Mouse (Mus musculus) midbrain, embryonic 14.5 days (tissue): ENCODE measurements around the gene Tars2. TPM values are rescaled to one million over a fixed set of nuclear protein-coding genes. Genes with fewer than 3 reads are reported as not detected.
"Not testable (repeated sequence)": the region's sequence is repeated elsewhere in the genome, so short reads cannot be mapped to it uniquely, and the experiment has no call there.

Experiments
- ATAC-seq: fragments of 200-750 bp; cut with Nextera tagmentation; 2 replicates; pipeline ENCODE4 v1.8.0; 2017; ENCODE audit warnings: moderate number of reproducible peaks, moderate library complexity; ENCODE audit not compliant: low FRiP score, low TSS enrichment
- DNase-seq: peaks from one replicate; pipeline ENCODE4 v3.0.0-alpha.2; 2015
- H3K27ac ChIP-seq: fragments of 300-500 bp; sonication (generic); replicated peaks from 2 replicates; pipeline ENCODE4 v1.5.1; 2014; ENCODE audit warnings: mild to moderate bottlenecking, low read depth, low read length, moderate library complexity
- H3K27me3 ChIP-seq: fragments of 300-500 bp; sonication (generic); 2 replicates; pipeline ENCODE4 v1.6.1; 2014; ENCODE audit warnings: low read length, control low read depth, mixed read lengths; ENCODE audit not compliant: control insufficient read depth, insufficient read depth
- H3K36me3 ChIP-seq: fragments of 300-500 bp; sonication (generic); 2 replicates; pipeline ENCODE4 v1.6.1; 2014; ENCODE audit warnings: low read length, control low read depth; ENCODE audit not compliant: control insufficient read depth, insufficient read depth
- H3K4me1 ChIP-seq: fragments of 300-500 bp; sonication (generic); 2 replicates; pipeline ENCODE4 v1.6.1; 2014; ENCODE audit warnings: mild to moderate bottlenecking, antibody characterized with exemption, low read length, control low read depth; ENCODE audit not compliant: control insufficient read depth, insufficient read depth
- H3K4me2 ChIP-seq: fragments of 300-500 bp; sonication (generic); 2 replicates; pipeline ENCODE4 v1.6.1; 2014; ENCODE audit warnings: mild to moderate bottlenecking, low read length, moderate library complexity
- H3K4me3 ChIP-seq: fragments of 300-500 bp; sonication (generic); replicated peaks from 2 replicates; pipeline ENCODE4 v1.5.1; 2014; ENCODE audit warnings: low read depth, low read length
- H3K9ac ChIP-seq: fragments of 300-500 bp; sonication (generic); replicated peaks from 2 replicates; pipeline ENCODE4 v1.6.1; 2014; ENCODE audit warnings: mild to moderate bottlenecking, low read length, moderate library complexity
- H3K9me3 ChIP-seq: fragments of 300-500 bp; sonication (generic); 2 replicates; pipeline ENCODE4 v1.6.1; 2016; ENCODE audit warnings: low read length, control low read depth, mixed read lengths; ENCODE audit not compliant: control insufficient read depth
- WGBS: fragments of 180-500 bp; shearing (Covaris S2); extraction: QIAGEN DNeasy Blood & Tissue Kit; methylation state at CpG from one replicate; pipeline ENCODE4 v1.1.7; 2014; 5-methylcytosine and 5-hydroxymethylcytosine counted together
- microRNA-seq: library from miRNA; unstranded; fragments of <30 nt; microRNA quantifications from one replicate; pipeline ENCODE4, GENCODE M21; 2016
- polyA plus RNA-seq: library from polyadenylated mRNA; unstranded; fragments of >200 nt; fragmentation: Nextera tagmentation; extraction: Ambion mirVana; gene quantifications from 2 replicates; pipeline ENCODE4 v1.2.1, GENCODE M21; 2014

The Tars2 gene
- polyA plus RNA-seq, 1 experiment from 2014 or later = 52.3 TPM

DNA sequence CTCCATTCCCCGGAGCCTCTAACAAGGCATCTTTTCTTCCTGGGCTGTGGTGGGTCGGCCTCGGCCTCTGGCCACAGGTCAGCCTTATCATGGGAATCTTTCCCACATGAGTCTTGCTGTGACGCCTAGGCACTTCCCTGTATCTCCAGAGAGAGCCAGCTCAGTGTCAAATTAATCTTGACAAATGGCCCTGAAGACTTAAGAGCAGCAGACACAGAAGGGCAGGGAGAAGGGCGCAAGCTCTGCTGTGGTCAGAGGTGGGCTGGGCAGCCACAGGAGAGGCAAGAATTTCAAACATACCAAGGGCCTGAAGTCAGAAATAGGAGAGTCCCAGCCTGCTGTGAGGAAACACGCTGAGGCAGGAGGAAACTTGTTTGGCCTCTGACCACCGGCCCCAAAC lies 63.6 kb downstream of the Tars2 start:
- no peaks in the 10 kb centered on the region for H3K36me3 ChIP-seq
- ATAC-seq (no peak), DNase-seq (no peak)
- no peak overlapping the region for H3K4me3 ChIP-seq
- no peak overlapping the region for H3K9ac ChIP-seq
- H3K27me3 ChIP-seq = no peaks in the 10 kb centered on the region
- H3K4me2 ChIP-seq = no peak overlapping the region
- no peak overlapping the region for H3K27ac ChIP-seq
- 33% methylated on average over 7 of the region's 7 CpGs for WGBS
- no peaks in the 10 kb centered on the region for H3K4me1 ChIP-seq
- H3K9me3 ChIP-seq = no peaks in the 10 kb centered on the region

GRCm38 (mm10) chr3:95695796-95696195 lies 64.2 kb downstream of the Tars2 start:
- no peak overlapping the region for H3K4me3 ChIP-seq
- H3K36me3 ChIP-seq = no peaks in the 10 kb centered on the region
- no peaks in the 10 kb centered on the region for H3K9me3 ChIP-seq
- no peak overlapping the region for H3K4me2 ChIP-seq
- no peak for ATAC-seq
- WGBS = 25% methylated on average over 3 of the region's 3 CpGs
- H3K4me1 ChIP-seq = no peaks in the 10 kb centered on the region
- H3K27me3 ChIP-seq = no peaks in the 10 kb centered on the region
- no peak overlapping the region for H3K9ac ChIP-seq
- H3K27ac ChIP-seq = no peak overlapping the region
- no peak for DNase-seq

DNA sequence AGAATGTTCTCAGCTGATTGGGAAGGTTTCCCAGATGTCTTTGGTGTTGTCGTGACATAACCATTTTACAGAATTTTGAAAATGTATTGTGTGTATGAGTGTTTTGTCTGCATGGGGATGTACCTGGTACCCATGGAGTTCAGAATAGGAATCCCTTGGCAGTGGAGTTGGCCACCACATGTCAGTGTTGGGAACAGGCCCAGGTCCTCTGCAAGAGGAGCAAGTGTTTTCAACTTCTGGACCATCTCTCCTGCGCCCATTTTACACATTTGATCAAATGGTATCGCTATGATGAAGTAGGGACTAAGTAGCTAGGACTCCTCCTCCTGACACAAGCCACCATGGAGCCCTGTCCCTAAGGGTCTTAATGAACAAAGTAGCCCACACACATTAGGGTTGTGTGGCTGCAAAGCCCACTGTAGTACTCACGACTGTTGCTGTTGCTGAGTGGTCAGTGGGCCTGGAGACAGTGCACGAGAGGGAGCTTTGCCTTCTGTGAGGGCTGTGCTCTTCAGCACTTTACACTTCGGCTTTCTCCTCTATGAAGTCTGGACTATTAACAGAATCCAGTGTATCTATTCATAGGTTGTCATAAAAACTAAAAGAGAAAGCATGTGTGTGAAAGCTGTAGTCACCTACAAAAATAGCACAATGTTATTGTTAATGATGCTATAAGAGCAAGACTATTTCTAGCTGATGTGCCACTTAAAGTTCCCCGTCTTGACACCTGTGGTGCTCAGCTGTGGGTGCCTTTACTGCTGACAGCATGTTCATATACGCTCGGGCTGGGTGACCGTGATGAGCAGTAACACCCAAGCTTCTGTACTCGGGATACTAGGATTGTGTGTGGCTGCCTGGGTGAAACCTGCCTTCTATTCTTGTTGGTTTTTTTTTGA lies 65.0 kb downstream of the Tars2 start:
- Histone ChIP-seq H3K4me2 (no peak overlapping the region), H3K9me3 (no peaks in the 10 kb centered on the region), H3K36me3 (no peaks in the 10 kb centered on the region), H3K4me1 (no peaks in the 10 kb centered on the region), H3K9ac (no peak overlapping the region), H3K4me3 (no peak overlapping the region), H3K27ac (no peak overlapping the region), H3K27me3 (no peaks in the 10 kb centered on the region)
- no peak for ATAC-seq
- DNase-seq = no peak
- WGBS = 92% methylated on average over 11 of the region's 11 CpGs

- Histone ChIP-seq H3K9ac (no peak overlapping the region), H3K9me3 (no peaks in the 10 kb centered on the region), H3K27ac (no peak overlapping the region), H3K27me3 (no peaks in the 10 kb centered on the region), H3K4me1 (no peaks in the 10 kb centered on the region), H3K4me3 (no peak overlapping the region), H3K4me2 (no peak overlapping the region), H3K36me3 (no peaks in the 10 kb centered on the region)
- ATAC-seq = no peak
- WGBS = 60% methylated on average over 11 of the region's 11 CpGs
- DNase-seq = no peak
These were observed 65.9 kb downstream of the Tars2 start for GRCm38 (mm10) chr3:95693821-95694807.

- H3K27me3 ChIP-seq = no peaks in the 10 kb centered on the region
- ATAC-seq (no peak), DNase-seq (no peak)
- no peak overlapping the region for H3K4me2 ChIP-seq
- WGBS = 88% methylated on average over 6 of the region's 6 CpGs
- H3K27ac ChIP-seq = no peak overlapping the region
- no peaks in the 10 kb centered on the region for H3K9me3 ChIP-seq
- H3K9ac ChIP-seq = no peak overlapping the region
- H3K4me1 ChIP-seq = peaks cover 4% of the 10 kb centered on the region; the same call in 1 of the 2 replicates
- no peaks in the 10 kb centered on the region for H3K36me3 ChIP-seq
- H3K4me3 ChIP-seq = no peak overlapping the region
These were observed 67.3 kb downstream of the Tars2 start for GRCm38 (mm10) chr3:95692677-95693076.

GRCm38 (mm10) chr3:95690552-95690951 lies 69.5 kb downstream of the Tars2 start:
- not testable (repeated sequence) for H3K9ac ChIP-seq, ATAC-seq, H3K9me3 ChIP-seq, DNase-seq, H3K27me3 ChIP-seq, H3K27ac ChIP-seq, H3K4me2 ChIP-seq, H3K36me3 ChIP-seq, H3K4me3 ChIP-seq
- H3K4me1 ChIP-seq = peaks cover 11% of the 10 kb centered on the region; the same call in 1 of the 2 replicates
- WGBS = 98% methylated on average over 2 of the region's 2 CpGs

Small RNA genes lying within 50 kb of the gene (microRNA-seq; reads per million reads assigned to microRNA genes)
- 0.44 reads per million for gene Mir7014

Other genes starting within 250 kb of the Tars2 start
- 8.1 and 17.1 TPM in 2 replicates for gene Ctss, start 233.4 kb downstream of the Tars2 start, polyA plus RNA-seq
- gene Hormad1, start 200.5 kb downstream of the Tars2 start, polyA plus RNA-seq = not detected in 2 replicates
- 34.0 and 36.9 TPM in 2 replicates for gene Golph3l, start 171.3 kb downstream of the Tars2 start, polyA plus RNA-seq
- 97.0 and 103 TPM in 2 replicates for gene Ensa, start 135.2 kb downstream of the Tars2 start, polyA plus RNA-seq
- gene Mcl1, start 101.4 kb downstream of the Tars2 start, polyA plus RNA-seq = 44.1 and 65.7 TPM in 2 replicates
- 0.80 and 1.1 TPM in 2 replicates for gene Adamtsl4, start 72.3 kb downstream of the Tars2 start, polyA plus RNA-seq
- gene Ecm1, start 20.6 kb downstream of the Tars2 start, polyA plus RNA-seq = 6.1 and 10.9 TPM in 2 replicates
- 21.7 and 22.3 TPM in 2 replicates for gene Rprd2, start 58.7 kb upstream of the Tars2 start, polyA plus RNA-seq
- 34.0 and 44.1 TPM in 2 replicates for gene Prpf3, start 95.7 kb upstream of the Tars2 start, polyA plus RNA-seq
- 271 and 314 TPM in 2 replicates for gene Mrps21, start 111.3 kb upstream of the Tars2 start, polyA plus RNA-seq
- gene Ciart, start 122.0 kb upstream of the Tars2 start, polyA plus RNA-seq = 3.1 and 3.9 TPM in 2 replicates
- gene BC028528, start 131.8 kb upstream of the Tars2 start, polyA plus RNA-seq = 11.1 and 14.9 TPM in 2 replicates
- 34.7 and 68.9 TPM in 2 replicates for gene Aph1a, start 133.8 kb upstream of the Tars2 start, polyA plus RNA-seq
- 2.1 and 8.6 TPM in 2 replicates for gene Car14, start 144.5 kb upstream of the Tars2 start, polyA plus RNA-seq
- gene Anp32e, start 169.0 kb upstream of the Tars2 start, polyA plus RNA-seq = 45.4 and 50.1 TPM in 2 replicates
- 63.5 and 70.6 TPM in 2 replicates for gene Plekho1, start 235.8 kb upstream of the Tars2 start, polyA plus RNA-seq